Mouse (Mus musculus): Measurements from ENCODE around the gene Ppp1r3d.

DNA sequence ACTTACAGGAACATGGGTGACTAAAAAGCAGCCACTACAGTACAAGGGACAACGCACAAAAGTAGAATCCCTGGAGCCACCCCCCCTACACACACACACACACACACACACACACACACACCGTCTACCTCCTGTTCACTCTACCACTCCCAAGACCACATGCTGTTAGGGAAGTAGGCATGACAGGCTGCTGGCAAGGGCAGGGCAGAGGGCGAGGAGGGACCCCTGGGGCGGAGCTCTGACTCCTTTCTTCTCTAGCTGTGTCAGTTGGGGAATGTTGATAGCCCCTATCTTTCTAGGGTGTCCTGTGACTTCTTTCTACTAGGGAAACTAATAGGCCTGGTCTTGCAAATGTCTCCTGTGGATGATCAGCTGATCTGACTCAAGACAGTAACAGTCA lies 2.7 kb upstream of the Ppp1r3d start:
- TF ChIP-seq CTCF (IDR thresholded peaks at IDR 0.05; ENCODE audit: extremely low read depth, insufficient read depth, low read length): no peak
- no peak for TF ChIP-seq POLR2A (IDR thresholded peaks at IDR 0.05; ENCODE audit: extremely low read depth, insufficient read depth, low read length)

Measured in cortical plate, adult 2 months (tissue).